Mouse (Mus musculus): ENCODE data around the gene Dyrk1a. TPM values are rescaled to one million over a fixed set of nuclear protein-coding genes. Genes with fewer than 3 reads are reported as not detected.

Gene Dyrk1a
- polyA plus RNA-seq, 1 experiment from 2014 or later, result 6.7 TPM

- Histone ChIP-seq H3K4me1 (peaks cover 44% of the 10 kb centered on the region), H3K4me2 (no peak overlapping the region), H3K27ac (replicated peaks) (peak overlapping the region; percentile 73), H3K36me3 (no peaks in the 10 kb centered on the region; the same call in 1 of the 2 replicates), H3K4me3 (no peak overlapping the region), H3K27me3 (replicated peaks) (no peaks in the 10 kb centered on the region), H3K9ac (peak overlapping the region; percentile 63), H3K9me3 (peaks cover 8% of the 10 kb centered on the region; the same call in 1 of the 2 replicates)
- 42% methylated on average over 4 of the region's 4 CpGs for WGBS
- ATAC-seq (ENCODE audit: extremely low read depth, insufficient number of reproducible peaks, low FRiP score, low TSS enrichment), result no peak
These were observed 149.1 kb downstream of the Dyrk1a start for GRCm38 (mm10) chr16:94718919-94719318.

- ATAC-seq (ENCODE audit: extremely low read depth, insufficient number of reproducible peaks, low FRiP score, low TSS enrichment), result no peak
- no peak overlapping the region for H3K4me3 ChIP-seq
- peaks cover 45% of the 10 kb centered on the region for H3K4me1 ChIP-seq
- WGBS, result 35% methylated on average over 4 of the region's 4 CpGs
- H3K9me3 ChIP-seq, result peaks cover 8% of the 10 kb centered on the region; the same call in 1 of the 2 replicates
- H3K9ac ChIP-seq, result peak overlapping the region; percentile 63; the same call in 1 of the 2 replicates
- H3K27me3 ChIP-seq (replicated peaks), result no peaks in the 10 kb centered on the region
- no peak overlapping the region for H3K4me2 ChIP-seq
- H3K36me3 ChIP-seq, result no peaks in the 10 kb centered on the region; the same call in 1 of the 2 replicates
- H3K27ac ChIP-seq (replicated peaks), result peak overlapping the region; percentile 73
These were observed 149.7 kb downstream of the Dyrk1a start for GRCm38 (mm10) chr16:94719488-94719887.

- Histone ChIP-seq H3K27ac (replicated peaks) (peak overlapping the region; percentile 99), H3K36me3 (no peaks in the 10 kb centered on the region; the same call in 1 of the 2 replicates), H3K9ac (peak overlapping the region; percentile 74), H3K4me2 (peak overlapping the region; percentile 86), H3K4me1 (peaks cover 52% of the 10 kb centered on the region), H3K27me3 (replicated peaks) (no peaks in the 10 kb centered on the region), H3K9me3 (peaks cover 8% of the 10 kb centered on the region; the same call in 1 of the 2 replicates), H3K4me3 (no peak overlapping the region)
- ATAC-seq (ENCODE audit: extremely low read depth, insufficient number of reproducible peaks, low FRiP score, low TSS enrichment), result no peak
- WGBS, result 46% methylated on average over 7 of the region's 7 CpGs
These were observed 150.8 kb downstream of the Dyrk1a start for GRCm38 (mm10) chr16:94720476-94721153.

GRCm38 (mm10) chr16:94721549-94722006 lies 151.8 kb downstream of the Dyrk1a start:
- Histone ChIP-seq H3K4me3 (peak overlapping the region; percentile 61), H3K4me1 (peaks cover 52% of the 10 kb centered on the region), H3K9ac (peak overlapping the region; percentile 85), H3K27ac (replicated peaks) (peak overlapping the region; percentile 99), H3K9me3 (peaks cover 3% of the 10 kb centered on the region; the same call in 1 of the 2 replicates), H3K4me2 (peak overlapping the region; percentile 86), H3K36me3 (no peaks in the 10 kb centered on the region; the same call in 1 of the 2 replicates), H3K27me3 (replicated peaks) (no peaks in the 10 kb centered on the region)
- peak; percentile 50; the same call in 1 of the 2 replicates for ATAC-seq (ENCODE audit: extremely low read depth, insufficient number of reproducible peaks, low FRiP score, low TSS enrichment)
- 31% methylated on average over 10 of the region's 10 CpGs for WGBS

GRCm38 (mm10) chr16:94722936-94723335 lies 153.1 kb downstream of the Dyrk1a start:
- Histone ChIP-seq H3K4me2 (peak overlapping the region; percentile 86), H3K36me3 (peaks cover 4% of the 10 kb centered on the region; the same call in 1 of the 2 replicates), H3K27ac (replicated peaks) (peak overlapping the region; percentile 99), H3K4me3 (peak overlapping the region; percentile 61), H3K27me3 (replicated peaks) (no peaks in the 10 kb centered on the region), H3K4me1 (peaks cover 52% of the 10 kb centered on the region), H3K9me3 (no peaks in the 10 kb centered on the region), H3K9ac (peak overlapping the region; percentile 85)
- 64% methylated on average over 12 of the region's 12 CpGs for WGBS
- ATAC-seq (ENCODE audit: extremely low read depth, insufficient number of reproducible peaks, low FRiP score, low TSS enrichment), result no peak

GRCm38 (mm10) chr16:94724061-94724596 lies 154.3 kb downstream of the Dyrk1a start:
- Histone ChIP-seq H3K4me1 (peaks cover 40% of the 10 kb centered on the region), H3K9ac (peak overlapping the region; percentile 82), H3K9me3 (peaks cover 4% of the 10 kb centered on the region; the same call in 1 of the 2 replicates), H3K27ac (replicated peaks) (peak overlapping the region; percentile 99), H3K4me2 (peak overlapping the region; percentile 86), H3K27me3 (replicated peaks) (no peaks in the 10 kb centered on the region), H3K36me3 (peaks cover 11% of the 10 kb centered on the region), H3K4me3 (peak overlapping the region; percentile 61)
- ATAC-seq (ENCODE audit: extremely low read depth, insufficient number of reproducible peaks, low FRiP score, low TSS enrichment), result peak; percentile 39; the same call in 1 of the 2 replicates
- WGBS, result under 1% methylated on average over 23 of the region's 23 CpGs

GRCm38 (mm10) chr16:94724747-94725211 lies 155.0 kb downstream of the Dyrk1a start:
- Histone ChIP-seq H3K4me3 (peak overlapping the region; percentile 61), H3K27me3 (replicated peaks) (no peaks in the 10 kb centered on the region), H3K9me3 (peaks cover 6% of the 10 kb centered on the region; the same call in 1 of the 2 replicates), H3K27ac (replicated peaks) (peak overlapping the region; percentile 99), H3K9ac (peak overlapping the region; percentile 82), H3K36me3 (peaks cover 13% of the 10 kb centered on the region), H3K4me1 (peaks cover 33% of the 10 kb centered on the region), H3K4me2 (peak overlapping the region; percentile 86)
- WGBS, result 5% methylated on average over 18 of the region's 18 CpGs
- no peak for ATAC-seq (ENCODE audit: extremely low read depth, insufficient number of reproducible peaks, low FRiP score, low TSS enrichment)

GRCm38 (mm10) chr16:94729236-94729635 lies 159.4 kb downstream of the Dyrk1a start:
- Histone ChIP-seq H3K4me3 (no peak overlapping the region), H3K27me3 (replicated peaks) (no peaks in the 10 kb centered on the region), H3K4me2 (no peak overlapping the region), H3K36me3 (peaks cover 21% of the 10 kb centered on the region), H3K4me1 (peaks cover 18% of the 10 kb centered on the region), H3K27ac (replicated peaks) (no peak overlapping the region), H3K9ac (no peak overlapping the region), H3K9me3 (peaks cover 6% of the 10 kb centered on the region; the same call in 1 of the 2 replicates)
- 80% methylated on average over 6 of the region's 6 CpGs for WGBS
- ATAC-seq (ENCODE audit: extremely low read depth, insufficient number of reproducible peaks, low FRiP score, low TSS enrichment), result no peak

GRCm38 (mm10) chr16:94731027-94731426 lies 161.2 kb downstream of the Dyrk1a start:
- Histone ChIP-seq H3K27me3 (replicated peaks) (no peaks in the 10 kb centered on the region), H3K4me3 (no peak overlapping the region), H3K36me3 (peaks cover 25% of the 10 kb centered on the region), H3K4me2 (no peak overlapping the region), H3K27ac (replicated peaks) (0 out of 2 replicates have a peak overlapping the region, but pooled peaks have one; percentile 8), H3K9ac (peak overlapping the region; percentile 47; the same call in 1 of the 2 replicates), H3K9me3 (peaks cover 6% of the 10 kb centered on the region; the same call in 1 of the 2 replicates), H3K4me1 (peaks cover 17% of the 10 kb centered on the region)
- no peak for ATAC-seq (ENCODE audit: extremely low read depth, insufficient number of reproducible peaks, low FRiP score, low TSS enrichment)
- WGBS, result 59% methylated on average over 12 of the region's 12 CpGs

- Histone ChIP-seq H3K27ac (replicated peaks) (no peak overlapping the region), H3K9me3 (no peaks in the 10 kb centered on the region), H3K4me2 (no peak overlapping the region), H3K4me3 (no peak overlapping the region), H3K4me1 (peaks cover 35% of the 10 kb centered on the region), H3K27me3 (replicated peaks) (no peaks in the 10 kb centered on the region), H3K36me3 (peaks cover 29% of the 10 kb centered on the region; the same call in 1 of the 2 replicates), H3K9ac (no peak overlapping the region)
- 63% methylated on average over 3 of the region's 3 CpGs for WGBS
- 0 out of 2 replicates have a peak, but pooled peaks have one; percentile 32 for ATAC-seq (ENCODE audit: extremely low read depth, insufficient number of reproducible peaks, low FRiP score, low TSS enrichment)
These were observed 165.7 kb downstream of the Dyrk1a start for GRCm38 (mm10) chr16:94735472-94735871.
